Mouse (Mus musculus) naive thymus-derived CD4-positive, alpha-beta T cell, adult 2 months (primary cell): ENCODE measurements around the gene Pbx4.

Source experiments
- DNase-seq: peaks from one replicate; pipeline ENCODE4 v3.0.0-alpha.2; 2011; ENCODE audit warnings: low read depth

The Pbx4 gene

GRCm38 (mm10) chr8:69809820-69810219, 22.5 kb upstream of the Pbx4 start:
- no peak for DNase-seq

DNA sequence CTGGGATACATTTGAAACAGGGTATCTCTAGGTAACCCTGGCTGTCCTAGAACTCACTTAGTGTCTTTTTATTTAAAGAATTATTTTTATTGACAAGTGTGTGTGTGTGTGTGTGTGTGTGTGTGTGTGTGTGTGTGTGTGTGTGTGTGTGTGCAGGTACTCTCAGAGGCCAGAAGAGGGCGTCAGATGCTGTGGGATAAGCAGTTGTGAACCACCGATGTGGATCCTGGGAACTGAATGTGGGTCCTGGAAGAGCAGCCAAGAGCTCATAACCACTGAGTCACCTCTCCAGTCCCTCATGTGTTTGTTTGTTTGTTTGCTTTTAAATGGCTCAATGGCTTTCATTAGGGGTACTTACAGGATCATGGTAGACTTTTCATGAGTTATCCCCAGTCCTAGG, 17.4 kb upstream of the Pbx4 start:
- no peak for DNase-seq

- no peak for DNase-seq
These were observed 16.9 kb upstream of the Pbx4 start for GRCm38 (mm10) chr8:69815396-69815795.

DNA sequence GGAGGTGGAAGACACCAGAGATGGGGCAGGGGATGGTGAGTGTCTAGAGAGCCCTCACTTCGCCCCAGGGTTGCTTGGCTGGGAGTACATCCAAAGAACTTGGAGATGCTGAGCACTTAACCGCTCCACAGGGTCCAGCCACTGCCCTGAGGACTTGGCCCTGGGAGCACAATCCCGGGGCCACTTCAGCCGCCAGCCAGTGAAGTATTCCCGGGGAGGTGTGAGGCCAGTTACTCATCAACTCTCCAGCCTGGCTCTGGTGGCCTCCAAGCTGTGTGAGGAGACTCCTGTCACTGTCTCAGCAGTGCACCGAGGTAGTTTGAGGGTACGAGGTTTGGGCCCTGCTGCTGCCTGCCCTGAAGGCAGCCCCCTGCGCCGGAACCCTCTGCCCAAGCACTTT, 11.8 kb upstream of the Pbx4 start:
- DNase-seq = no peak

GRCm38 (mm10) chr8:69821971-69822385, 10.3 kb upstream of the Pbx4 start:
- DNase-seq = peak; percentile 38

- peak; percentile 76 for DNase-seq
These were observed 9.7 kb upstream of the Pbx4 start, which contains the start of gene Lpar2 for GRCm38 (mm10) chr8:69822386-69823191. Gene Lpar2, plus strand, starts transcription at chr8:69822429.

DNA sequence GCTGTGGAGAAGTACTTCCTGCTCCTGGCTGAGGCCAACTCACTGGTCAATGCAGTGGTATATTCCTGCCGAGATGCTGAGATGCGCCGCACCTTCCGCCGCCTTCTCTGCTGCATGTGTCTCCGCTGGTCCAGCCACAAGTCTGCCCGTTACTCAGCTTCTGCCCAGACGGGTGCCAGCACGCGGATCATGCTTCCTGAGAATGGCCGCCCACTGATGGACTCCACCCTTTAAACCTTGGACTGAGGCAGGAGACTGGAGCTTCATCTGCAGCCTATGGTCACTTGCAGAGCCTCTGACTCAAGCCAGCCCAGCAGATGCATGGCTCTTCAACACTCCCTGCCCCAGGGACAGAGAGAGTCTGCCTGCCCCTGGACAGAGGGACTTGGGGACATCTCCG, 5.9 kb upstream of the Pbx4 start:
- DNase-seq = no peak

DNA sequence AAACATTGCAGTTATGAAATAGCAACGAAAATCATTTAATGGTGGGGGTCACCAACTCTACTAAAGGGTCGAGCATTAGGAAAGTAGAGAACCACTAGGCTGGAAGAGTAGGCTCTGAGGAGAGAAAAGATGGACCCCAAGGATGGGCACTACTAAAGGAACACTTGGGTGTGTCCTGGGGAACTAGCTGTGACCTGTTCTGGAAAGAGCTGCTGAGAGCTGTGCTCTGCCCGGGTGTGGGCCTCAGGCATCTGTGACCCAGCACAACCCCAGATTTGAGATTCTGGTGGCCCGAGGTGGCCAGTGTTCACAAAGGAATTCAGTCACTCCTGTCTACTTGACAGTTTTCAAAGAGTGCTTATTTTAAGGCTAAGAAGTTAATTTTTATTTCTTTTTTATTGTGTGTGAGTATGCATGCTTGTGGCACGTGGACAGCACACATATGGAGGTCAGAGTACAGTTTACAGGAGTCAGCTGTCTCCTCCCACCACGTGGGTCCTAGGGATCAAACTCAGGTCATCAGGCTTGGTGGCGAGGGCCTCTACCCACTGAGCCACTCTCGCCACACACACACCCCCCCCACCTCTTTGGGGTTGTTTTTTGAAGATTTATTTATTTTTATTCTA, 4.9 kb downstream of the Pbx4 start:
- DNase-seq = no peak

GRCm38 (mm10) chr8:69847167-69848065, 15.1 kb downstream of the Pbx4 start:
- DNase-seq = no peak

DNA sequence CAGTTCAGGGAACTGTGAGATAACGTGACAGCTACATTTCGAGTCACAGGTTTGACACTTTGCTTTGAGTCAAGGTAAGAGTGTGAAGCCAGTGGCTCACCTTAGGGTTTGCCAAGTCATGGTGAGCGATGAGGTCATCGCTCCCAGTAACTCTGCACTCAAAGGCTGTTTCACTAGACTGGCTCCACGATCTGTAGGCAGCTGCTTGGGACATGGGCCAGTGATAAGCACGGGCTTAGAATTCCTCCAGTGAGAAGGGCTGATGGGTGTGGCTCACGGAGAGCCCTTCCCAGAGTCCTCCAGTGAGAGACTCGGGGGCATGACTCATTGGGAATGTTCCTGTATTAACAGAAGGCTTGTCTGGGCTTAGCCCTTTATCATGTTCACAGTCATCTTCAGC, 16.7 kb downstream of the Pbx4 start:
- DNase-seq = no peak

GRCm38 (mm10) chr8:69849899-69850298, 17.6 kb downstream of the Pbx4 start:
- DNase-seq = no peak

- DNase-seq = no peak
These were observed 18.7 kb downstream of the Pbx4 start for GRCm38 (mm10) chr8:69850926-69851506.

- no peak for DNase-seq
These were observed 21.6 kb downstream of the Pbx4 start for GRCm38 (mm10) chr8:69853869-69854268.

DNA sequence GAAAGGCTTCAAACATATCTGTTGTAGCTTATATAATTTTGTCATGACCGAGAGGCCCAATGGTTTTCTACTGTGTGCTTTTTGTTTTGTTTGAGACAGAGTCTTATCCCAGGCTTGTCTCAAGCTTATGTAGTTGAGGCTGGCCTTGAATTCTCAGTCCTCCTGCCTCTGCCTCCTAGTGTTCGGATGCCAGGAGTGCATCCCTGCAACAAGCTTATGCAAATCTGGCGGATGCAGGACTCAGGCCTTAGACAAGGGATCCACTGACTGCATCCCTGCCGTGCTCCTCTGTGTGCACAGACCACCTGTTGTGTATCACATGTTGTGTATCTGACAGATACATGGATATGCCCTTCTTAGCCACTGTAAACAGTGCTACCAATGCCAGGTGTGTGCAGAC, 28.5 kb downstream of the Pbx4 start:
- no peak for DNase-seq

GRCm38 (mm10) chr8:69861251-69861650, 29.0 kb downstream of the Pbx4 start:
- no peak for DNase-seq

DNA sequence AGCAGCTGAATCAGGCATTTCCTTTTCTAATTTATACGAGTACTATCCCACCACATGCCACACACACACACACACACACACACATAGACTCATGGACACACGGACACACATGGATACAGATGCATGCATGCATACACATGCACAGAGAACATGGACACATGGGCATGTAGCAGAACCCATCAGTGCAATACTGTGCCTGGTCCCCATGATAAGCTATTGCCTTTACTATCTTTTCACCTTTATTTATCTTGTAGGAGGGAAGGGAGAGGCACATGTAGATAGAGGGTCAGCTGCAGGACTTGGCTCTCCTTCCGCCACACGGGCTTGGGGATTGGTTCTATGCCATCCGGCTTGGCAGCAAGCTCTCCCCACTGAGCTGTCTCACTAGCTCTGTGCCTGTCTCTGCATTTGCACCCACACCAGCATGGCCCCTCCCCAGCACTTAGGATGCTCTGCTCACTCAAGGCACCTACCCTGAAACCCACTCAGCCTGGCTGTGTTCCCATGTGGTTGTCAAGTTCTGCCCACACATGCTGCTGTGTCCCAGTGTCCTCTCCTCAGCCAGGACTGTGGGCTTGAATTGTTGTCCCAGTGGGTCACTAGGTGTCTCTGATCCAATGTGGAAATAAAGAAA, 31.2 kb downstream of the Pbx4 start:
- DNase-seq = no peak

- DNase-seq = no peak
These were observed 31.9 kb downstream of the Pbx4 start for GRCm38 (mm10) chr8:69864180-69864579.

GRCm38 (mm10) chr8:69867696-69868326, 35.5 kb downstream of the Pbx4 start:
- no peak for DNase-seq

DNA sequence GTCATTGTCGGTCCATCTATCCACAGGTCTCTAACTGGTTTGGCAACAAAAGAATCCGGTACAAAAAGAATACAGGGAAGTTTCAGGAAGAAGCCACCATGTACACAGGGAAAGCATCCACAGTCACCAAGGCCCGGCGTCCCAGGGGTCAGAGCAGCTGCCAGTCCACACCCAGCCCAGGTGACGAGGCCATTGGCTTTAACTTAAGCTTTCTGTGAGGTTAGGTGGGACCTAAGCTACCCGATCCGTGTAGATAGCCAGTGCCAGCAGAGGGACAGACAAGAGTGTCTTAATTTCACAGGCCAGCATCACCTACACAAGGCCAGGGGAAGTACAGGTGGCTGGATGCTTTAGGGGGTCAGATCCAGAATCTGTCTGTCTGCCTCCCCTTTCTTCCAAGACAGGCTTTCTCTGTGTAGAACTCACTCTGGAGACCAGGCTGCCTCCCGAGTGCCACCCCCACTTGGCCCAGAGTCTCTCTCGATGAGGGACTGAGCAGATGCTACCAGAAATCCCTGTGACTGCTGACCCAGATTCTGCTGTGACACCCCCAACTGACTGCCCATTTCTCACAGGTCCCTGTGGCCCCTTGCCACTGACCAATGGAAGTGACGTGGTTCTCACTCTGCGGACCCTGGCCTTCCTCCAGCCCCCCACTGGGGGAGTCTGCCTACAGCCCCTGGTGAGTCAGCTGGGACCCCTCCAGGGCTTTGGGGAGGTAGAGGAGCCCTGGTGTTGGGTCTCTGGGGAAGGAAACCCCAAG, 37.9 kb downstream of the Pbx4 start:
- DNase-seq = no peak

DNA sequence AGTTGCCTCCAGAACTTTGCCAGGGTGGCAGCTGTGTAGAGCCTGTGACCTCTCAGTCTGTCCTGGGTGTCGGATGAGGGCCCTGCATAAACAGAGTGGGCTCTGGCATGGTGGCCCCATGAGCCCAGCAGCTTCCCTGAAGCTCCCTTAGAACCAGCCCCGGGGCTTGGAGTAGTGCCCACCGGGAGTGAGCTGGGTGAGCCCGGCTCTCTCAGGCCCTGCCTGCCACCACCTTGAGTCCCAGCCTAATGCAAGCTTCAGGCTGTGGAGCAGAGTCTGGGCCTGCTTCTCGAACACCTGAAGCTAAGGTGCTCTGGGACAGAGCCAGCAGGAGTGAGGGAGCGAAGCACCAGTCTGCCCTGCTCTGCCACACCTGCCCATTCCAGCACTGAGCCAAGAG, 38.6 kb downstream of the Pbx4 start:
- no peak for DNase-seq

DNA sequence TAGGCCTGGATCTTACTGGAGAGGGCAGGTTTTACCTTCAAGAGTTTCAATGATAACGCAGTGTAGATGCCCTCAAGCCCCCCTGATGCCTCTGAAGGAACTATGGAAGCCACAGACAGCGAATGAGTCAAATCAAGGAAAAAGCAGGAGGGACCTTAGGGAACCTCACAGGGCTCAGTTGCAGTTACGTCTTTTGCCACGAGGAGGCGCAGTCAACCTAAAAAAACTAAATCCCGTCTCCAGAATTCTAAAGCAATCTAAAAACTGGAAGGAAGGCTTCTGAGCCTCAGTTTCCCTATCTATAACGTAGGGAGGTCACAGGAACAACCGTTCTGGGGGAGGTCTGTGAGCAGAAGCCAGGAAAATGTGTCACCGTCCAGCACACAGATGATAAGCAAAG, 41.9 kb downstream of the Pbx4 start:
- peak; percentile 75 for DNase-seq
